Mouse (Mus musculus): Measurements from ENCODE around the gene Gm45618.

Gm45618 gene

GRCm38 (mm10) chr7:142070458-142071211, 49.9 kb downstream of the Gm45618 start:
- peak; percentile 55 for DNase-seq (ENCODE audit: low spot score)
